Mouse (Mus musculus) retina, postnatal 1 day (tissue): ENCODE results near the gene Gper1.
A peak's percentile ranks its signal among the peaks of the same experiment; 100 is the strongest.

Experiments used
- DNase-seq: peaks from one replicate; pipeline ENCODE4 v3.0.0-alpha.2; 2012

Gper1 gene

GRCm38 (mm10) chr5:139415001-139415400, 8.0 kb upstream of the Gper1 start:
- DNase-seq = no peak

- no peak for DNase-seq
These were observed 6.0 kb upstream of the Gper1 start for GRCm38 (mm10) chr5:139416942-139417341.

- DNase-seq = no peak
These were observed 5.5 kb upstream of the Gper1 start for GRCm38 (mm10) chr5:139417480-139417879.

GRCm38 (mm10) chr5:139418110-139418509, 4.8 kb upstream of the Gper1 start:
- DNase-seq = peak; percentile 46

GRCm38 (mm10) chr5:139418633-139419032, 4.3 kb upstream of the Gper1 start:
- DNase-seq = peak; percentile 76

DNA sequence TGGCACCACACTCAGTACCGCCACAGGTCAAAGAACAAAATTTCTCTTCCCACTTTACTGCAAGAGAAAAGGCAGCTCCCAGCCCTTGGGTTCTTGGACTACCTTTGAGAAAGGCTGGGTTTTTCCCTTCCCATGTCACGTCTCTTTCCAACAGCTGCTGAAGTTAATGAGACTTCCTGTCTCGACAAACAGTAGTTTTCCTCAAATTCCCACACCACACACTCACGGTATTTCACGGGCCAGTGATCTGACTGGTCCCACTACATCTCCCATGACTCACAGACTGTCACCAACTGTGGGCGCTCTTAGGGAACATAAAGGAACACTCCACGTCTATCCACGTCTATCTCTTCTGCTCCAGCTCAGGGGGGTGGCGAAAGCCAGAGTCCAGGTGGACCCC, 2.2 kb downstream of the Gper1 start:
- DNase-seq = no peak

DNA sequence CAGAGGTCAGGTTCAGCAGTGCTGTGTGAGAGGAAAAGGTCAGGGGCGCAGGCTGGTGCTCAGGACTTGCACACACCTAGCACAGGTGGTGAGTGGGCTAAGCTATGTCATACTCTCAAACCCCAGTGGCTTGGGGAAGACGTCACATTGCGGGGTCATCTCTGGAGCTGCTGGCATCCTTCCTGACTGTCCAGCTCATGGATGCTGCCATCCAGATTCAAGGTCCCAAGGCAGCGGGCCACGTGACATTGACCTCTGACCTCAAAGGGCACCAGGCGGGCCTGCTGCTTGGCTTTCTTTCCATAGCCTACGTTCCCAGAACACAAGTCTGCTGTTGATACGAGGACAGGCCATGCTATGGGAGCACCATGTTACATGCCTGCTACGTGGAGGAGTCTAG, 4.0 kb downstream of the Gper1 start:
- DNase-seq = no peak

DNA sequence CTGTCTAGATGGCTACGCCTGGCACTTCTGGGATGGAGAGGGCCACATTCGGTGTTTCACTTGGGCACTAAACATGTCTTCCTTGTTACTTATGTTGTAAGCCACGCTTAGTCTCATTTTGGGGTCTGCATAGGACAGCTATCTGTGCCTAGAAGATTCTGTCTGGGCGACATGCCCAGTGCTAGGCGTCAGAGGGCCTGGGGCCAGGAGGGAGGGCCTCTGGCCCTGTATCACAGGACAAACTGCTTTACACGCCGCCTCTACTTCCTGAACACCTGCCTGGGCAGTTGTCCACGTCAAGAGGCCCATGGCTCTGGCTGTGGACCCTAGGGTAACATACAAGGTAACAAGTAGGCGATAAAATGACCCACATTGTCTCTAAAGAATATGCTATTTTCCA, 5.0 kb downstream of the Gper1 start:
- DNase-seq = no peak

DNA sequence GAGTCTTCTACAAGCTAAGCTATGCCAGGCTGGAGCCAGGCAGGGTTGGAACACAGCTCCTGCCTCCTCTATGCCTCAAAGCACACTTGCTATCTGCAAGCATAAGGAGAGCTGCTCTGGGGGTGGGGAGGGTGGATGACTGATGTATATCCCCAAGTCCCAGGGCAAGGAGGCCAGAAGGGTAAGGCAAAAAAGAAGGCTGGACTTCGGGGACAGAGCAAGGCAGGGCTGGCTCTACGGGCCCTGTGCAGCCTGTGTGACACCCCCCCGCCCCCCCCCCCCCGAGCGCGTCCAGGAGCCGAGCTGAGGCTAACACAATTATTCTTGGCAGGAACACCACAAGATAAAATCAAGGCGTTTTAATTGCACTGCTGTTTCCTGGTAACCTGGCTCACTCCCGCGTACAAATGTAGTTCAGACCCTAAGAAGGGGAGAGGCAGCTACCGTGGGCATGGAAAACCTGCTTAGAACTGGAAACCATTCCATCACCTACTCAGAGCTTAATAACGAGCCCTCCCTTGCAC, 6.9 kb downstream of the Gper1 start:
- no peak for DNase-seq

DNA sequence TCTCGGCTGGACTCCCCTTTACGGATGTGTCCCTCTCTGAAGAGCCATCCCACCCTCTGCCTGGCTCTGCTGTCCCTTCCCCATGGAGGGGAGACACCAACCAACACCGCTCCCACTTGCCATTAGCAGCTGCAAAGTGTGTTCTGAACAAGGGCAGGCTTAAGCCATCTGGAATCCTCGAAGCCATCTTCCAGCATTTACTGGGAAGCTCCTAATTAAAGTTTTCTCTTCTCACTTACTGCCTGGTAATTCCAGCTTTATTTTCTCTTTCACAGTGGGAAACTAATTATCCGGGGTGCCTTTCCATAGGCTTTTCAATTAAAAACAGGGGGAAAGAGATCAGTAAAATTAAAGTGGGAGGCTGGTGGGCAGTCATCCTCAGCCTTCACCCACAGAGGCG, 9.4 kb downstream of the Gper1 start:
- no peak for DNase-seq

- DNase-seq = no peak
These were observed 10.0 kb downstream of the Gper1 start for GRCm38 (mm10) chr5:139432747-139433508.

DNA sequence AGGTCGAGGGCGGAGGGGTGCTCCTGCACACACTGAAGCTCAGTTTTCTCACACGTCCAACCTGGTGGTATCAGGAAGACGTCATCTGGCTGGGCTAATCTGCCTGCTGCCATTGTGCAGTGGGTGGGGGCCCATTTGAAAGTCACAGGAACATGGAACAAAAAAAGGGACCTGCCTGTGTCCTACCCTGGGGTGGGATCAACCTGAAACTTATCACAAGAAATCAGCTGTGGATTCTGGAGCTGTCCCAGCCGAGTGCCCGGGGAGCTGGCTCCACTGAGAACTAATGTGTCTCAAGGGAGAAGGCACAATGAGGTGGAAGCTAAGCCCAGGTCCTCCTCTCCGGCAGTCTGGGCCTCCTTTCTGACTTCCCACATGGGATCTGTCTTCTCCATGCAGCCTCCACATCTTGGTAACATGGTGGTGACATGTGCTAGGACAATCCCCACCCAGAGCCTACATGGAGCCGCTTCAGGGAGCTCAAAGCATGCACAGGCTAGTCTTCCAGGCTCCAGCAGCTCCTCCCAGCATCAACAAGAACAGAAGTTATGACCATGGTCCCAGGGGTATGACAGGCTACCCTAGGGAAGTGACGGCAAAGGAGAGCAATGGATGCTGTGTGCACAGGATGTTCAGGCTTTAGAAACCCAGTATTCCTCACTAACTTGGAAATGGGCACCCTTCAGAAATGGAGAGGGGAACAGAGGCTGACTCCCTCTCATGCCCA, 11.1 kb downstream of the Gper1 start:
- DNase-seq = no peak

- DNase-seq = no peak
These were observed 12.0 kb downstream of the Gper1 start for GRCm38 (mm10) chr5:139434940-139435339.

DNA sequence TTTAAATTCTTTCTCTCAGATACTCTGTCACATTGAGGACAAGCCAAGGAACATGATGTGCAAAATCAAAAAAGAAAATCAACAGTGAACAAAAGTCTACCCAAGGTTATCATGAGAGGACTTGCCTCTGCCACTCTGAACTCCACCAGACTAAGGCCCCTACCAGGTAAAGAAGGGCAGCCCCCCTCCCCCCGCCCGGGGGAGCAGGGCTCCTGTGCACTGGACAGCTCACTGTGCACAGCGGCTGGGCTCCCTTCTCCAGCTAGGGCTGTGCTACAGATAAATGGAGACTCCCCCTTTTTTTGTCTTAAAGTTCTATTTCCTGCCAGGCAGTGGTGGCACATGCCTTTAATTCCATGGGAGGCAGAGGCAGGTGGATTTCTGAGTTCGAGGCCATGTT, 14.8 kb downstream of the Gper1 start:
- DNase-seq = no peak

GRCm38 (mm10) chr5:139438440-139438839, 15.5 kb downstream of the Gper1 start:
- no peak for DNase-seq

- no peak for DNase-seq
These were observed 17.5 kb downstream of the Gper1 start for GRCm38 (mm10) chr5:139440451-139440850.

GRCm38 (mm10) chr5:139440926-139441725, 18.2 kb downstream of the Gper1 start:
- no peak for DNase-seq

DNA sequence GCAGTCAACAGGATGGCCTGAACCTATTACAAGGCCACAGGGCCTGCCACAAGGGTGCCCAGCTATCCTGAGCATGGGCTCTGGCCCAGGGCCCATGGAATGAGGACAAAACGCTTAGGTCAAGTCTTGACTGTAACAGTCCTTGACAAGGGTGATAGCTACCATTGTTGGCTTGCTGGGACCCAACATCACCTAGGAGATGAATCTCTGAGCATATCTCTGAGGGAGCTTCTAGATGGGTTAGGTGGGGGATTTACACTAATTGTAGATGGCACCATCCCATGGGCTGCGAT, 18.7 kb downstream of the Gper1 start:
- DNase-seq = no peak

- no peak for DNase-seq
These were observed 19.5 kb downstream of the Gper1 start for GRCm38 (mm10) chr5:139442428-139442827.

GRCm38 (mm10) chr5:139442962-139443361, 20.0 kb downstream of the Gper1 start:
- no peak for DNase-seq

DNA sequence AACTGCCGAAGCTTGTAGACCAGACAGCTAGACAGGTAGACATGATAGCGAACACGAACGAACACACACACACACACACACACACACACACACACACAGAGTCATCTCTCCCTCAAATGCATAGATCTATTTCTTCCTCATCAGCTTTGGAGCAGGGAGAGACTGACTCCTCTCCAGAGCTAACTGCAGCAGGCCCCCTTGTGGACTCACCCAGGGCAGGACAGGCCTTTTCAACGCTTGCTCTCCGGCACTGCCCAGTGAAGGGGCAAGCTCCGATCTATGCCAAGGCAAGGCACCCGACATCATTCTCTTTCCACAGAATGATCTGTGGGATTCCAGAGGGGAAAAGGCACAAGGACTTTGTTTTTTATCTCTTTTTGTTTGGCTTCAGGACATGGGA, 22.3 kb downstream of the Gper1 start:
- no peak for DNase-seq

- DNase-seq = no peak
These were observed 25.1 kb downstream of the Gper1 start for GRCm38 (mm10) chr5:139448025-139448424.

- DNase-seq = no peak
These were observed 26.3 kb downstream of the Gper1 start for GRCm38 (mm10) chr5:139449161-139449791.
